Mouse (Mus musculus): ENCODE measurements at regions not wholly inside any gene's neighbourhood (a gene's known extent, or its start where the extent isn't known, plus 50 kb on each side); places are given as distances from the start of the nearest gene placed in this dataset.
"Not testable (repeated sequence)": the region's sequence is repeated elsewhere in the genome, so short reads cannot be mapped to it uniquely, and the experiment has no call there.

DNA sequence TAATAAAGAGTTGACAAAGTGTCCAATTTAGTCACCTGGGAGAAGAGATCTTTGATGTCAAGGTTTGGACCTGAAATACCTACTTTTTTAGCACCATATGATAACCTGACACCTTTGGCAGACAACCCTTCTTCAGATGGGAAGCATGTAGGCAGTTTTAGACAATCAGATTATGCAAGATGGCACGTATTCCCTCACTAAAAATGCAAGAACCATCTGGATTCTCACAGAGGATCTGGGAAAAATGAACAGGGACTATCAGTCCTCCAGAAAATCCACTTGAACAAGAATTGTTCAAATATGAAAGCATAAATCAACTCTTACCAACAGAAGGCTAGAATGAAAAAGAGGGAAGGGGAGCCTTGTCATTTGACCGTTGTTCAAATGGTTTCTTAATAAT, 148.4 kb downstream of the Mat2b start:
- no peaks in the 10 kb centered on the region for H3K27me3 ChIP-seq (replicated peaks; ENCODE audit: control insufficient read depth, insufficient read depth, low read length)
- no peaks in the 10 kb centered on the region for H3K9me3 ChIP-seq (ENCODE audit: control insufficient read depth, low read length)
- no peak for DNase-seq (ENCODE audit: low spot score)
- H3K4me3 ChIP-seq (ENCODE audit: low read depth, low read length), result no peak overlapping the region
- no peak overlapping the region for H3K27ac ChIP-seq (ENCODE audit: low read depth)
- no peak for ATAC-seq (replicated peaks; ENCODE audit: low FRiP score, low TSS enrichment, low read depth)
- H3K9ac ChIP-seq (ENCODE audit: low read length), result no peak overlapping the region
- no peaks in the 10 kb centered on the region for H3K36me3 ChIP-seq (ENCODE audit: control insufficient read depth, insufficient read depth, low read length)
- WGBS, result 77% methylated on average over 2 of the region's 2 CpGs
- no peaks in the 10 kb centered on the region for H3K4me1 ChIP-seq (replicated peaks; ENCODE audit: control insufficient read depth, insufficient read depth, low read length)
- H3K4me2 ChIP-seq (ENCODE audit: low read length), result no peak overlapping the region

- no peak overlapping the region for H3K9ac ChIP-seq (ENCODE audit: low read length)
- no peaks in the 10 kb centered on the region for H3K27me3 ChIP-seq (replicated peaks; ENCODE audit: control insufficient read depth, insufficient read depth, low read length)
- H3K4me1 ChIP-seq (replicated peaks; ENCODE audit: control insufficient read depth, insufficient read depth, low read length), result no peaks in the 10 kb centered on the region
- DNase-seq (ENCODE audit: low spot score) (no peak), ATAC-seq (replicated peaks; ENCODE audit: low FRiP score, low TSS enrichment, low read depth) (no peak)
- WGBS, result 87% methylated on average over 1 of the region's 1 CpGs
- no peak overlapping the region for H3K27ac ChIP-seq (ENCODE audit: low read depth)
- no peak overlapping the region for H3K4me3 ChIP-seq (ENCODE audit: low read depth, low read length)
- H3K9me3 ChIP-seq (ENCODE audit: control insufficient read depth, low read length), result no peaks in the 10 kb centered on the region
- no peaks in the 10 kb centered on the region for H3K36me3 ChIP-seq (ENCODE audit: control insufficient read depth, insufficient read depth, low read length)
- H3K4me2 ChIP-seq (ENCODE audit: low read length), result no peak overlapping the region
Measured at GRCm38 (mm10) chr11:40545537-40545936, 149.5 kb downstream of the Mat2b start.

DNA sequence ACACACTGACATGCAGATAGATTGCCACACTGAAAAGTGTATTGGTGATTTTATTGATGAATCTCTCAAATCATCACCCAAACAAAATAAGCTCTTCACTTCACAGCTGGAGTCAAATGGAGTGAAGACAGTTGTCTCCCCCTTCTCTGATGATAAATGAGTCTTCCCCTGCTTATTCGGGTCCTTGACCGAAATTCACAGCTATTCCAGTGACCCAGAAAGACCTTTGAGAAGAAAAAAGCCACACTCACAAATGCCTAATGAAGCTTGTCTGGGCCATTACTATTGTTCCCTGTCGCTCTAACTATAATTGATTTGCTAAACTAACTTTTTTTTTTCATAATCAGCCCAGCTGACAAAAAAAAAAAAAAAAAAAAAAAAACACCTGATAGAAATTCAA, 154.8 kb downstream of the Mat2b start:
- 59% methylated on average over 3 of the region's 3 CpGs for WGBS
- Histone ChIP-seq H3K4me1 (replicated peaks; ENCODE audit: control insufficient read depth, insufficient read depth, low read length) (no peaks in the 10 kb centered on the region), H3K27ac (ENCODE audit: low read depth) (no peak overlapping the region), H3K27me3 (replicated peaks; ENCODE audit: control insufficient read depth, insufficient read depth, low read length) (no peaks in the 10 kb centered on the region), H3K9me3 (ENCODE audit: control insufficient read depth, low read length) (no peaks in the 10 kb centered on the region), H3K9ac (ENCODE audit: low read length) (no peak overlapping the region), H3K4me2 (ENCODE audit: low read length) (no peak overlapping the region), H3K36me3 (ENCODE audit: control insufficient read depth, insufficient read depth, low read length) (no peaks in the 10 kb centered on the region), H3K4me3 (ENCODE audit: low read depth, low read length) (no peak overlapping the region)
- DNase-seq (ENCODE audit: low spot score) (no peak), ATAC-seq (replicated peaks; ENCODE audit: low FRiP score, low TSS enrichment, low read depth) (no peak)

DNA sequence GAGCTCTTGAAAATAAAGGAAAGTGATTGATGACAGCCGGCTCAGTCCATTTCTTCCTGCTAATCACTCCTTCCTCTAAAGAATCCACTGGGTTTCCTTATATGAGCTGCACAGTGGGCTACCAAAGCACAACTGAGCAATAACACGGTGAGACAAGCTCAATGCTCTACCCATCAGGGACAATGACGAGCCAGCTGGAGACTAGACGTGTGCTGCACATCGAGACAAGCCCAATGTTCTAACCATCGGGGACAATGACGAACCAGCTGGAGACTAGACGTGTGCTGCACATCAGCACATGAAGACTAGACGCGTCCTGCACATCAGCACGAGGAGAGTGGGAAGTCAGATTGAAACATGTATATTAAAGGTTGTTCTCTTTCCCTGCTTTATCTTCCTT, 155.2 kb downstream of the Mat2b start:
- WGBS, result 77% methylated on average over 11 of the region's 11 CpGs
- Histone ChIP-seq H3K36me3 (ENCODE audit: control insufficient read depth, insufficient read depth, low read length) (no peaks in the 10 kb centered on the region), H3K27me3 (replicated peaks; ENCODE audit: control insufficient read depth, insufficient read depth, low read length) (no peaks in the 10 kb centered on the region), H3K27ac (ENCODE audit: low read depth) (no peak overlapping the region), H3K4me2 (ENCODE audit: low read length) (no peak overlapping the region), H3K4me3 (ENCODE audit: low read depth, low read length) (no peak overlapping the region), H3K9ac (ENCODE audit: low read length) (no peak overlapping the region), H3K9me3 (ENCODE audit: control insufficient read depth, low read length) (no peaks in the 10 kb centered on the region), H3K4me1 (replicated peaks; ENCODE audit: control insufficient read depth, insufficient read depth, low read length) (no peaks in the 10 kb centered on the region)
- DNase-seq (ENCODE audit: low spot score) (no peak), ATAC-seq (replicated peaks; ENCODE audit: low FRiP score, low TSS enrichment, low read depth) (no peak)

GRCm38 (mm10) chr11:40536236-40536765, 158.7 kb downstream of the Mat2b start:
- ATAC-seq (replicated peaks; ENCODE audit: low FRiP score, low TSS enrichment, low read depth), result no peak
- no peaks in the 10 kb centered on the region for H3K36me3 ChIP-seq (ENCODE audit: control insufficient read depth, insufficient read depth, low read length)
- no peak for DNase-seq (ENCODE audit: low spot score)
- H3K9me3 ChIP-seq (ENCODE audit: control insufficient read depth, low read length), result no peaks in the 10 kb centered on the region
- H3K27me3 ChIP-seq (replicated peaks; ENCODE audit: control insufficient read depth, insufficient read depth, low read length), result no peaks in the 10 kb centered on the region
- H3K4me3 ChIP-seq (ENCODE audit: low read depth, low read length), result no peak overlapping the region
- H3K4me1 ChIP-seq (replicated peaks; ENCODE audit: control insufficient read depth, insufficient read depth, low read length), result no peaks in the 10 kb centered on the region
- H3K4me2 ChIP-seq (ENCODE audit: low read length), result no peak overlapping the region
- H3K27ac ChIP-seq (ENCODE audit: low read depth), result no peak overlapping the region
- H3K9ac ChIP-seq (ENCODE audit: low read length), result no peak overlapping the region
- WGBS, result 85% methylated on average over 14 of the region's 14 CpGs

- Histone ChIP-seq H3K4me1 (replicated peaks; ENCODE audit: control insufficient read depth, insufficient read depth, low read length) (no peaks in the 10 kb centered on the region), H3K27ac (ENCODE audit: low read depth) (no peak overlapping the region), H3K9me3 (ENCODE audit: control insufficient read depth, low read length) (no peaks in the 10 kb centered on the region), H3K9ac (ENCODE audit: low read length) (no peak overlapping the region), H3K27me3 (replicated peaks; ENCODE audit: control insufficient read depth, insufficient read depth, low read length) (no peaks in the 10 kb centered on the region), H3K4me2 (ENCODE audit: low read length) (no peak overlapping the region), H3K4me3 (ENCODE audit: low read depth, low read length) (no peak overlapping the region), H3K36me3 (ENCODE audit: control insufficient read depth, insufficient read depth, low read length) (no peaks in the 10 kb centered on the region)
- DNase-seq (ENCODE audit: low spot score) (no peak), ATAC-seq (replicated peaks; ENCODE audit: low FRiP score, low TSS enrichment, low read depth) (no peak)
- 55% methylated on average over 10 of the region's 10 CpGs for WGBS
Measured at GRCm38 (mm10) chr11:40510325-40511239, 184.4 kb downstream of the Mat2b start.

DNA sequence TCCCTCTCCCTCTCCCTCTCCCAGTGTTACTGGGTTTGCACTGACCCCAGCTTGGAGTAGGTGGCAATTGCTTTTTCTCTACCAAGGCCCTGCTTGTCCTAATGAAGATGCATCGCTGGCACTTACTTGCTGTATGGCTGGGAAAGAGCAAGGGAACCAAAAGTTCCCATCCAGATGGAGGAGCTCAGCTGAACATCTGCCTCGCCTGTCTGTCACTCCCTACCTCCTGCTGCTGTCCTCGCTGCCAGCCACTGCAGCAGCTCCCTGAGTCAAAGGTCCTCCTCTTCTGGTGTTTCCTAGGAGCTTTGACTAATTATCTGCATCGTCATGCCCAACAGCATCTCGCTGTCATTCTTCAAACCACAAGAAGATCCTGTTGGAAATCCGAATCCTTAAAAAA, 203.4 kb downstream of the Mat2b start:
- Histone ChIP-seq H3K27me3 (replicated peaks; ENCODE audit: control insufficient read depth, insufficient read depth, low read length) (no peaks in the 10 kb centered on the region), H3K9me3 (ENCODE audit: control insufficient read depth, low read length) (no peaks in the 10 kb centered on the region), H3K36me3 (ENCODE audit: control insufficient read depth, insufficient read depth, low read length) (no peaks in the 10 kb centered on the region), H3K4me3 (ENCODE audit: low read depth, low read length) (no peak overlapping the region), H3K9ac (ENCODE audit: low read length) (no peak overlapping the region), H3K4me1 (replicated peaks; ENCODE audit: control insufficient read depth, insufficient read depth, low read length) (no peaks in the 10 kb centered on the region), H3K4me2 (ENCODE audit: low read length) (no peak overlapping the region), H3K27ac (ENCODE audit: low read depth) (no peak overlapping the region)
- ATAC-seq (replicated peaks; ENCODE audit: low FRiP score, low TSS enrichment, low read depth) (no peak), DNase-seq (ENCODE audit: low spot score) (no peak)
- WGBS, result 22% methylated on average over 6 of the region's 6 CpGs

DNA sequence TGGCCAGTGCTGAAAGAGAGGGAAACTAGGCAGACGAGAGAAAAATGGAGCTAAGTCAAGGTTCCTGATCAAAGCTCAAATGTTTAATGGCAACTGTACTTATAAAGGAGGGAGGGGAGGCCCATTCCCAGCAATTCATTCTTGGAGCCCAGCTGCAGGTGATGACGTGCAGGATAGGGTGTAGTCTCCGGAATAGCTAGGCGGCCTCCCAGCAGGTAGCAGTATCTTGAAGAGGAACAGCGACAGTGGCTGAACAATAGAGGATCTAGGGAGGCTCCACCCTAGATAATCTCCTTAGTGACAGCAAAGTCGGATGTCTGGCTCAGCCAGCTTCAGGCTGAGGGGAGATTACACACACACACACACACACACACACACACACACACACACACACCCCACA, 216.8 kb downstream of the Mat2b start:
- not testable (repeated sequence) for H3K9ac ChIP-seq (ENCODE audit: low read length); ATAC-seq (replicated peaks; ENCODE audit: low FRiP score, low TSS enrichment, low read depth)
- whole genome bisulfite sequencing, result 45% methylated on average over 6 of the region's 6 CpGs

GRCm38 (mm10) chr11:40477294-40477693, 217.7 kb downstream of the Mat2b start:
- WGBS, result 40% methylated on average over 7 of the region's 7 CpGs
- H3K27ac ChIP-seq (ENCODE audit: low read depth), result no peak overlapping the region
- no peaks in the 10 kb centered on the region for H3K36me3 ChIP-seq (ENCODE audit: control insufficient read depth, insufficient read depth, low read length)
- H3K27me3 ChIP-seq (replicated peaks; ENCODE audit: control insufficient read depth, insufficient read depth, low read length), result no peaks in the 10 kb centered on the region
- H3K4me2 ChIP-seq (ENCODE audit: low read length), result no peak overlapping the region
- H3K9ac ChIP-seq (ENCODE audit: low read length), result no peak overlapping the region
- no peak for DNase-seq (ENCODE audit: low spot score)
- ATAC-seq (replicated peaks; ENCODE audit: low FRiP score, low TSS enrichment, low read depth), result no peak
- H3K4me3 ChIP-seq (ENCODE audit: low read depth, low read length), result no peak overlapping the region
- H3K4me1 ChIP-seq (replicated peaks; ENCODE audit: control insufficient read depth, insufficient read depth, low read length), result no peaks in the 10 kb centered on the region
- no peaks in the 10 kb centered on the region for H3K9me3 ChIP-seq (ENCODE audit: control insufficient read depth, low read length)

More for the DNA sequence above, 216.8 kb downstream of the Mat2b start:
- H3K4me2 ChIP-seq (ENCODE audit: low read length); DNase-seq (ENCODE audit: low spot score); H3K36me3 ChIP-seq (ENCODE audit: control insufficient read depth, insufficient read depth, low read length); H3K4me3 ChIP-seq (ENCODE audit: low read depth, low read length); H3K27me3 ChIP-seq (replicated peaks; ENCODE audit: control insufficient read depth, insufficient read depth, low read length); H3K27ac ChIP-seq (ENCODE audit: low read depth); H3K9me3 ChIP-seq (ENCODE audit: control insufficient read depth, low read length); H3K4me1 ChIP-seq (replicated peaks; ENCODE audit: control insufficient read depth, insufficient read depth, low read length): not testable (repeated sequence)
